Mouse (Mus musculus) retina, postnatal 1 day (tissue): ENCODE measurements around the gene Rab3gap2.

ENCODE experiments used
- DNase-seq: peaks from one replicate; pipeline ENCODE4 v3.0.0-alpha.2; 2012

The Rab3gap2 gene

DNA sequence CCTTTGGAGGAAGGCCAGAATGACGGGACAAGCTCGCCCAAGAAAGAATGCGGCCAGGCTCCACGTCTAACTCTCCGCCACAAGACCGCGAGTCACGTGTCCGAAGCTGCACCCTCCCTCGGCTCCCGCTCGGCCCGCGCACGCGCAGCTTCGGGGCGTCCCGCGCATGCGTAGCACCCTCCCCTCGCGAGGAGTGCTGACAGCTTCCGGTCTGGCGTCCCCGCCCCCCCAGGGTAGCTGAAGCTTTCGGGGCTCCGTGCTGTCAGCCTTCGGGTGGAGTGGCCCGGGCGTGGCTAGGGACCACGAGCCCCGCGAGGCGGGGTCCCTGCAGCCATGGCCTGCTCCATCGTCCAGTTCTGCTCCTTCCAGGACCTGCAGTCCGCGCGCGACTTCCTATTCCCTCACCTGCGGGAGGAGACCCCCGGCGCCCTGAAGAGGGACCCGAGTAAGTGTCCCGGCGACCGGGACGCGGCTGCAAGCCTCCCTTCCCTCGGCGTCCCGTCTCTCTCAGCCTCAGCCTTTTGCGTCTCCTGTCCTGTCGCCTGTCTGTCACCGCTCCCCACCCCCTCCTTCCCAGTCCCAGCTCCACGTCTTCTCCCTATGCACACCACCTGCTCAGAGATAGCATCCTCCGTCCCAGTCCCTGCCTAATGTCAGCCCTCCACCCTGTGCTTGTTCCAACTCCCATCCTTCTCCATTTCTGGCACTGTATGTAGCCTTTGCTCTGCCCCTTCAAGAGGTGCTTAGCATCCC lies at the start of gene Rab3gap2:
Rab3gap2 (plus strand) TSS at position 209 of the 753 bp plus-strand sequence.
- peak; percentile 98 for DNase-seq

DNA sequence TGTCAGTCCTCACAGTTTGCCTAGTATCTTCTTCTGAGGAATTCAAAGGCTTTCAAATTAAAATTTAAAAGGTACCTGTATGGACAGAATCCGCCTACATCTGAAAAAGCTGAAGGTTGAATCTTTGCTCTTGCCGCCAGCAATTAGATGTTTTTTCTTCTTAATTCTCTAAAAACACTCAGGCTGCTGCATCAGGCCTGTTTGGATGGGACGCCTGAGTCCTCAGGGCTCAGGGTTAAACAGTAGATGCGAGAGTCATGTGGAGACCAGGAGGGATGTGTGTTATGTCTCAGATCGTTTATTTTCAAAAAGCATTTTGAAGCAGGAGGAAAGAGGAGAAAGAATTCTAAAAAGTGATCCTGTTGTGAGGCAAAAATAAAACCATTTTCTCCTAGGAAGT lies 30.3 kb upstream of the Rab3gap2 start:
- DNase-seq = no peak

DNA sequence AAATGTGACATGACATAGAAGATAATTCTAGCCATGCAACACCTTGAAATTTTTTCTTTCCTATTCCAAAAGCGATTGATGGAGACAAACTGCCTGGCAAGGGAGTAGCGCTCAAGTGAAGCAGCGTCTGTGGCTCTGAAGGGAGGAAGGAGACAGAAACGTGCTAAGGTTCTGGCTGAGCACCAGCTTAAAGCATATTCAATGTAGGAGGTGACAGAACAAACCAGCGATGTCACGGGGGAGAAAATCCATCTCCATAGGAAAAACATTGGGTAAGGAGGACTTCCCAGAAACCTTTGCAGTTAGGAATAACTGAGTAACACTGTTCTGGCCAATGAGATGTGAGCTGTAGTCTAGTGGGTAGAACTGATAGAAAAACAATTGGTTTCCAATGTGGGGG lies 26.1 kb upstream of the Rab3gap2 start:
- no peak for DNase-seq

DNA sequence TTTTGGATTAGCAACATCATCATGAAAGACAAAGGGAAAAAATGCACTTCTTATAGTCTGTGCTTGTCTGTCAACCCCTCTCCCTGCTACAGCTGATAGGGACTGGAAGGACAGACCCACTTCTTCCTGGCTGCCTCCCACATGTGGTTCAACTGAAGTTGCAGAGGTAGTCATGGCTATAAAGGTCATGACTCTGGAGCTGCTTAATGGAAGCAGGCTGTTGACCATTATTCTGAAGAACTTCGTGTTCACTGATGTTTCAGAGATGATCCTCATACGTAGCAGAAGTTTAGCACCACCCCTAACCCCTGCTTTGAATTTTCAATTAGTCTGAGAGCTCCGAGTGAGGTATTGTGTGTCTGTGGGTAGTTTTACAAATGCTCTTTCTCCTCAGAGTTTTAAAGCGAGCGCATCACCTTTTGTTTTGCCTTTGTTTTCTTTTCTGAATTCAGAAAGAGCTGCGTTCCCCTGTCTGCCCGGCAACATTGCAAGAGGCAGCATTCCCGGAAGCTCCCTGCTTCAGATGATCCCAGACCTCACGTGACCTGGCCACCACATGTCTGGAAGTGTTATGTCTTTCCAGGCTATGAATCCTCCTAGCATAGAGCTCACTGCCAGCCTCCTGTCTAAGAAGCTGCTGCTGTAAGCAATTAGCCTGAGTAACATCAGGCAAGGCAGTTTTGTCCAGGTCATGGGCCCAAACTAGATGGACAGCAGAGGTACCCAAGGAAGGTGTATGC lies 20.2 kb upstream of the Rab3gap2 start:
- peak; percentile 55 for DNase-seq

- no peak for DNase-seq
Measured at GRCm38 (mm10) chr1:185185556-185185955, 18.4 kb upstream of the Rab3gap2 start.

- DNase-seq = peak; percentile 77
Measured at GRCm38 (mm10) chr1:185187135-185187785, 16.7 kb upstream of the Rab3gap2 start.

GRCm38 (mm10) chr1:185189901-185190300 lies 14.0 kb upstream of the Rab3gap2 start:
- DNase-seq = no peak

- no peak for DNase-seq
Measured at GRCm38 (mm10) chr1:185192087-185192486, 11.8 kb upstream of the Rab3gap2 start.

- peak; percentile 80 for DNase-seq
Measured at GRCm38 (mm10) chr1:185193509-185193908, 10.4 kb upstream of the Rab3gap2 start.

DNA sequence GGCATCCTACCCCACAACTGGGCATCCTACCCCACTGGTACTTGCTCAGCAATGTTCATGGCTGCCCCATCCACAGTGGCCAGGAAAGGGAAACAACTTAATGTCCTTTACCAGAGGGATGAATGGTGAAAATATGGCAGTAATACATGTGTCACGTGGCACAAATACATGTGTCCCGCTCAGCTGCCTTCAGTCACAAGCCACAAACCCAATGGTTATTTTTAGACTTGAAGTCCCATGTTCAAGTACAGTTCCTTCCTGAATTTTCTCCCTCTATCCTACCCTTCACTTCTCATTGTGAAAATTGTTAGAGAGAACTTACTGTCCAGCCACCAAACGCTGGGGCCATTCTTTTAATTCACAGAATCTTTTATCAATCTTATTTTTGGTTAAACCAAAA lies 7.6 kb upstream of the Rab3gap2 start:
- no peak for DNase-seq

DNA sequence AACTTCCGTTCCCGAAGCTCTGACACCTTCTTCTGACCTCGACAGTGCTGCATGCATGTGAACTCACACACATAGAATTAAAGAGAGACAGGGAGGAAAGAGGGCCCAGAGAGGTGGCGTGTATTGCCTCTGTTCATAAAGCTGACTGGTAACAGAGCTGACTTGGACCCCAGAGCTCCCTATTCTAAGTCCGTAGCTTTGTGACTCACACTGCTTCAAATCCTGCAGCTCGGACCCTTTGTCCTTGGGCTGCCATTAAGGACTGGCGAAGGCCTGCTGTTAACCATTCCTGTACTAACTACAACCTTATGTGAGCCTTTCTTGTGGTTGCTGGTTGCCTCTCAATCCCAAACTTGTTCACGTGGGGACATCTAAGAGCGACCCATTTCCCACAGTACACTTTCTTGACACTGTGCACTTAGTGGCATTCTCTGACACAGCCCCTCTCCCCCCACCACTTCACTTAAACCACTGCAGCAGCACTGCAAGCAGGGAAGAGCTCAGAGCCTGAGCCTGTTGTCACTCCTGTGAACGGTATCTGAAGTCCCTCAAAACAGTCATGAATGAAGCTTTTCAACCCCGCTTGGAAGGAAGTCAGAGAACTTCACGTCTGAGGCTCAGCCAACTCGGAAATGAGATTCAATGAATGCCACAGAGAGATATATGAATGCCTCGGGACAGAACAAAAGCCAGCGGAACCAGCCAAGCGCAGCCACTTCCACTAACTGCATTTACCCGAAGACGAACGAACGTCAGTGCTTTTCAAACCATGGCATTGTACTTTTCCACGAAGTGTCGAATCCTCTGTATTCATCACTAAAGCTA lies 3.1 kb upstream of the Rab3gap2 start:
- peak; percentile 23 for DNase-seq

DNA sequence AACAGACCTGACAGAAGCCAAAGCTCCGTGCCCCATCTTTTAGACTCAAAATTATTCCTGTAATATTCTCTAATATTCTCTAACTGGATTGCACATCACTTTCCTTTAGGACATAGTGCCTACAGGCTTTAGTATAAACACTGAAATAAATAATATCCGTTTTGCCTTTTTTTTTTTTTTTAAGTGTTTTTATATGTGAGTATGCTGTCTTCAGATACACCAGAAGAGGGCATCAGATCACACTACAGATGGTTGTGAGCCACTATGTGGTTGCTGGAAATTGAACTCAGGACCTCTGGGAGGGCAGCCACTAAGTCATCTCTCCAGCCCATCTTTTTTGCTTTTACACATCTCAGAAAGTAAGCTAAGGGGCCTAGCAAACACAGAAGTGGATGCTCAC lies 1.9 kb upstream of the Rab3gap2 start:
- DNase-seq = no peak

DNA sequence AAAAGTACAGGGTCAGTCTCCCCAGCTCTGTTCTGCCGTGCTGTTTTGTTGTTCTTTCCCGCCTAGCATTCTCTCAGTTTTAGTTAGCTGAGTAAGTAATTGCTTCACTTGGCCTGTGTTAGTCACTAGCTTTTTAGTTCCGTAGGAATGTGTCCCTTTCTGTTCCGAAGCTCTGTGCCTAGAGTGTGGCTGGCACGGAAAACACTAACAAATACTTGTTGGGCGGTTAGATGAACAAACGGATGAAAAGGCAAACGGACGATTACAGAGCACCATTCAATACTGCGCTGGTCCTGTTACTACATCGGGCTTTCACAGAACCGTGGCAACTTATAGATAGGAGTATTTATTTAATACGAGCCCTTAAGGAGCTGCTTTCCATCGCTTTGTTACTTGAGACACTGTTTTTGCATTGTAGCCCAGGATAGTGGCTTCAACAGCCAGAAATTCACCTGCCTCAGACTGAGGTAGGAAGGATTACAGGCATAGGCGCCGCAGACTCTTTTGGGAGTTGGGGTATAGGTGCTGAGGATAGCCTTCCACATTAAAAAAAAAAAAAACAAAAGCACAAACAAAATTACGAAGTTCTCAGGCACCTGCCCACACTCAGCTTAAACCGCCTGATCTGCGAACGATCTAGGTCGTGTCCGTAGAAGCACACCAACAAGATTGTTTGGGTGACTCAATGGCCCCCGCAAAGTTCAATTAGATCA lies 565 bp upstream of the Rab3gap2 start:
- peak; percentile 39 for DNase-seq

DNA sequence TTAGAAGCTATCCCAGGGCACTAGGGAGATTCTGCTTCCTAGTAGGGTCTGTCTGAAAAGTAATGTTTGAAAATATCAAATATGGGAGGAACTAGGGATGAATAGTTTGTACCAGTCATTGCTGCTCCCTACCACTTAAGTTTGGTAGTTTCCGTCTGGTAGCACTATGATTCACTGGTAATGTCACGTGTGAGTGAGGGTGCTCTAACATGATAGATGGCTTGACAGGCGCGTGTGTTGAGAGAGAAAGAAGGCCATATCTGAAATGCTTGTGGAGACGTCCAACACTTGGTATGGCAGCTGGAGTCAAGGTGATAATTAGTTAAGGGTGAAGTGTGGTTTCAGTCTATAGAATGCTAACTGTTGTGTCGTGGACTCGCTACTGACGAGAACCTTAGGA lies 1.2 kb downstream of the Rab3gap2 start:
- no peak for DNase-seq

GRCm38 (mm10) chr1:185207851-185208595 lies 4.1 kb downstream of the Rab3gap2 start:
- DNase-seq = no peak

- no peak for DNase-seq
Measured at GRCm38 (mm10) chr1:185208766-185209165, 4.8 kb downstream of the Rab3gap2 start.

- no peak for DNase-seq
Measured at GRCm38 (mm10) chr1:185209641-185210176, 5.8 kb downstream of the Rab3gap2 start.

DNA sequence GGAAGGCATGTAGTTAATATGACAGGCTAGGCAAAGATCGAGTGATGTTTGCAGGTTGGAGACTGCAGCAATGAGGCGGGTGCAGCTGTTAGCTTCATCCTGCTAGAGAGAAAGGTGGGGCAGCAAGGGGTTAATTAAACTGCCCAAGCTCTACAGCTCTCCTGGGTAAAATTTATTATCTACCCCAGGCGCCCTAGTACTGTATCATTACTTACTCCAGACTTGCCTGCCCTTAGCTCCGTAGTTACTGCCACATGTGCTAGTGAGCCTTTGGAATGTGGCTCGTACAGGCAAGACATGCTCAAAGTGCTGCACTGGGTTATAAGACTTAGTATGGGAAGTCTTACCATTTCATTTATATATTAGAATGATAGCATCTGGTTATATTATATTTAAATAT lies 12.4 kb downstream of the Rab3gap2 start:
- no peak for DNase-seq

DNA sequence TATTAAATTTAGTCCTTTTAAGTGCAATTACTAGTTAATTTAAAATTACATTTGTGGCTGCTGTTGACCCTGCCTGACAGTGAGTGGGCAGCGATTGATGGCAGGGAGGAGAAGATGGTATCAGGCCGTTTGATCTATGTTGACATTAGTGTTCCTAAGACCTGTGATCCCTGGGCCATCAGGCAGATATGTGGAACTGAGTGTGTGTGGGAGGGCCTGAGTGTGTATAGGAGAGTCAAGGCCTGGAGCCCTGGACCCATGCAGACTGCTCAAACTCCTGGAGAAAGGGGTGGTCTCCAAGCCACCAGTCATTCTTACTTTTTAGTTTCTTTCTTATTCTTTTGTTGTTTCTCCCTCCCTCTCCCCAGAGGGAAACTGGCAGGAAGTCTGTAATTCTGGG lies 12.8 kb downstream of the Rab3gap2 start:
- DNase-seq = no peak

DNA sequence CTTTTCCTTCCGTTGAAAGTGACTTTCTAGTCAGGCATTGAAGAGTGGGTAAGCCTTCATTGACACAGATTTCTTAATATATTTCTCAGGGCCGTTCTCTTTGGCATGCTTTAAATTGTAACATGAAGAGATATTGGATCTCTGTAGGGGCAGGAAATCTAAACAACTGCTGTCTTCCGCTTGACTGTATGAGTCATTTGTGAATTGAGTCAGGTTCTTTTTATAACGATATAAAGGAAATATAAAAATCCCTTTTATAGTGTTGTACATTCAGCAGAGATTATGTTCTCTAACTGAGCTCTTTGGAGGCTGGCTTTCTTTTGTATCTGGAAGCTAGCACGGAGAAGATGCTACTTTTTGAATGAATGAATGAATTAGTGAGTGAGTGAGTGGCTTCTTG lies 14.0 kb downstream of the Rab3gap2 start:
- DNase-seq = no peak

DNA sequence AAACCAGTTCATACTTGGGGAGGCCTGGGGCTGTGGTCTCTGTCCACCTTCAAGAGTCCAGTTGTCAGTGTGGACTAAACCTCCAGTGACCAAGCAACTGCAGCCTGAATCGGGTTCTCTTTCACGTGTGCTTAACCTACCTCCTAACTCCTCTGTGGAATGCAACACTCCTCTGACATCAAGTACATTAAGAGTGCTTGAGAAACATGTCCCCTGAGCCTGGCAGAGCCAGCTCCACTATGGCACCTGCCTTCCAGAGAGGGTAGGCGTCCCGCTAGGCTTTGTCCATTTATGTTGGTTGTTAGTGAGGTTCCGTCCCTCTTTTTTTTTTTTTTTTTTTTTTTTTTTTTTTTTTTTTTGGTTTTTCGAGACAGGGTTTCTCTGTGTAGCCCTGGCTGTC lies 23.0 kb downstream of the Rab3gap2 start:
- no peak for DNase-seq
